Mouse (Mus musculus) cerebellum, postnatal 25 days (tissue): ENCODE results near the gene Nr2f1.

ENCODE experiments used
- DNase-seq, 2 experiments: peaks; one replicate each; pipeline ENCODE4 v3.0.0; 2021; ENCODE audit warnings: mixed read lengths in 2 of 2

Nr2f1 gene

DNA sequence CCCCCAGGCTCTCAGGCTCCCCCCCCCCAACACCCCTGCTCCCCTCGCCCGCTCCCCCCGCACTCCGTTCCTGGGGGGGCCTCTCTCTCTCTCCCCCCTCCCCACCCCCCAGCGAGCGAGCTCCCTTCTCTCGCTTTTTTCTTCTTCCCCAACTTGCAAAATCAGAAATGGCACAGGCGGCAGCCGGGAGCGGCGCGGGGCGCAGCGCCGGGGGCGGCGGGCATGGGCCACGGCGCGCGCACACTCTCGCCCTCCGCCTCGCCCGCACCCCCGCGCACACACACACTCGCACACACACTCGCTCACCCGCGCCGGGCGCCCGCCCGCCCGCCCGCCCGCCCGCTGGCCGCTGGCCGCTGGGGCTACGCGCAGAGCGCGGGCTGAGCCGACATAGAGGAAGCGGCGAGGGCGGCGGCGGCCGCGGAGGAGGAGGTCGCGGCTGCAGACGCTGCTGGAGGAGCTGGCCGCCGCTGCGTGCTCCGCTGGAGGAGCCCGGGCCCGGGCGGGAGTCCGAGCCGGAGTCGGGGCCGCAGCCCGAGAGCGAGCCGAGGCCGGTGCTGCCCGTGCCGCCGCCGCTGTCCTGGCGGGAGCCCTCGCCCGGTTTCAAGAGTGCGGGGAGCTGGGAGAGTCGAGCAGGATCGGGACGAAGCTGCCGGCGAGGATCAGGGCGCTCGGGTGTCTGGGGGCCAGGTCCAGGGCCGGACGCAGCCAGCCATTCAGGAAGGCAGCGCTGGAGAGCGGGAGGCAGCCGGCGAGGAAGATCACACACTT lies 501 bp downstream of the Nr2f1 start:
- DNase-seq, result peak; percentile 82 to 83

DNA sequence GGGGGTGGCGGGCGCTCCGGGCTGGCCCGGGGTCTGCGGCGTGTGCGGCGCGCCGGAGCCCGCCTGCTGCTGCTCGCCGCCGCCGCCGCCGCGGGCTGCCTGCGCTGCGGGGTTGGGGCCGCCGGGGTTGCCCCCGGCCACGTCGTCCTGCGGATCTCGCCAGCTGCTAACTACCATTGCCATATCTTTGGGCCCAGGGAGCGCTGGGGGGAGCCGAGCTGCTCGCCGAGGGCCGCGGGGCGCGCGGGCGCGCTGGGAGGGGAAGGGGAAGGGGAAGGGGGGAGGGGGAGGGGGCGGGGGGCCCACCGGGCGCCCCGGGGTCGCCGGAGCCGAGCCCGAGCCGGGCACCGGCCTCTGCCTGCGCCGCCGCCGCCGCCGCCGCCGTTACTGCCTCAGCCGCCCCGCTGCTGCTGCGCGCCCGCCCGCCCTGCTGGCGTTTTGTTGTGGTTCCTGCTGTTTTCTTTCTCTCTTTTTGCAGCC lies 1.1 kb downstream of the Nr2f1 start:
- DNase-seq, result peak; percentile 73

DNA sequence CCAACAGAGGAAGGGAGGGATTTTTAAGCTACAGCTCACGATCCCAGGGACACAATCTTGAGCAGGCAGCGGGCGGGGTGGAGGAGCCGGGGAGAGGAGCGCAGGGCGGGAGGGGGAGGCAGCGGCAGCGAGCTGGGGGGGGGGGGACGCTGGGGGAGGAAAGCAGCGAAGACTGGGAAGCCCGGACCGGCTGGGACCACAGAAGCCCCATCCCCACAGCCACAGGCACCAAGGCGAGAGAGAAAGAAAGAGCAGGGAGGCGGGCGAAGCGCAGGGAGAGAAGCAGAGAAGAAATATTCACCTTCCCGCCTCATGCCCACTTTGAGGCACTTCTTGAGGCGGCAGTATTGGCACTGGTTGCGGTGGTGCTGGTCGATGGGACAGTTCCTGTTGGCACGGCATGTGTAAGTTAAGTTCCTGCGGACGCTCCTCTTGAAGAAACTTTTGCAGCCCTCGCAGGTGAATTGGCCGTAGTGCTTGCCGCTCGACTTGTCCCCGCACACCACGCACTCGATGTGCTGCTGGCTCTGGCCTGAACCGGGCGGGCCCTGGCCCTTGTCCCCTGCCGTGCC lies 1.7 kb downstream of the Nr2f1 start:
- DNase-seq, result peak; percentile 75

DNA sequence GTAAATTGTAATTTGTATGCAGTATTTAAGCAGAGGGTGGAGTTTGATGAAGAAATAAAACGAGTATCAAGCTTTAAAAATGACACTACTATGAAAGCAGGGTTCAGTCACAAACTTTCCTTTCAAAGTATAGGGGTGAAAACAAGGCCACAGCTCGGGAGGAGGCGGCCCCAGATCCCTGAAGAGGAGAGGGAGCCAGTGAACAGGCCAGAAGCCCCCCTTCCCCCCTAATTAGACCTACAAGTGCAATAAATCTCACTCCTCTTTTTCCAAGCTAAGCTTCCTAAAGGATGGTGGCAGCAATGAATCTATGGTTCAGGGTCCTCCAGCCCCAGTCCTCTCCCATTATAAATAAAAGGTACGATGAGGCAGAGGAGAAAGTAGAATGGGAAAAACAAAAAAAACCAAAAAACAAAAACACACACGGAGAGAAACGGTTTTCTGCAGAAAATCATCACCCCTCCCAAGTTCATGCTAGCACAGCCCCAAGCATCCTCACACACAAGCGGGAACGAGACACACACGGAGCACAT lies 2.2 kb downstream of the Nr2f1 start:
- DNase-seq, result no peak

DNA sequence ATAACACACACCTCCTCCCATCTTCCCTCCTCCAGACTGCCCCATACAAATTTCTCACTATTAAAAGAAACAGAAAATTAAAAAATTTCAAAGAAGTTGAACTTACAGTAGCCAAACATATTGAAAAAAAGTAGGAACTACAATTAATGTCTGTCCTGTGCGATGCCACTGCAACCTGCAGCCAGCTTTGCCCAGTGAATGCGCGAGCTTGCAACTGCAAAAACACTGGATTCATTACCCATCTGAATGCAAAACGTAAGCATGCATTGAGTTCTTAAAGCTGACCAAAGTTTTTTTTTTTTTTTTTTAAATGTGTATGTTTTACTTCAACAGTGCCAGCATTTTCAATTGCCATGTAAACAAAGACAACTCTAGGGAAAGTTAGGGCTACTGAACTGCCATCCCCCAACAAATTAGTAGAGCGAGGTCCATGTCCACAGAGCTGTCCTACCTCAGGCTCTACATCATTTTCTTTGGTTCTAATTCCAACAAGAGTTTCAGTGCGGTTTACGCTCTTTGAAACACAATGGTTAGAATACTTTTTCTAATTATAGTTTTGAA lies 3.2 kb downstream of the Nr2f1 start:
- DNase-seq, result no peak

DNA sequence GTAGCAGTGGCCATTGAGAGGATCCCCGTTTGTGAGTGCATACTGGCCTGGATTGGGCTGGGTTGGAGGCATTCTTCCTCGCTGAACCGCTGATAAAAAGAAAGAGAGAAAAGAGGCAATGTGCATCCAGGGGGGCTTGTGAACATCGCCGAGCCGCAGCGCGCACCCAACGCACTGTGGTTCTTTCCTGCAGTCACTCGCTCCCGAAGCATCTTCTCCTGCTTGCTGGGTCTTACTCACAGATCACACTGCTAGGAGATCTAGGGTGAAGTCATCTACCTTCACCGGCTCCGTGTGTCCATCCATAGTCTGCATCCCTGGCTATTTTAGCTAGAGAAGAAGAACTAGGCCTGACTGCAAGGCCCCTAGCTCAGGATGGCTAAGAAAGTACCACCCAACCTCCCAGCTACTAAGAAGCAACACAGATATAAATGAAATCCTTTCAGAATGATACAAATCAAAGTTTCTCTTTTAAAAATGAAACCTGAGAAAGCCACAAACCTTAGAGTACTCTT lies 3.9 kb downstream of the Nr2f1 start:
- DNase-seq, result no peak

DNA sequence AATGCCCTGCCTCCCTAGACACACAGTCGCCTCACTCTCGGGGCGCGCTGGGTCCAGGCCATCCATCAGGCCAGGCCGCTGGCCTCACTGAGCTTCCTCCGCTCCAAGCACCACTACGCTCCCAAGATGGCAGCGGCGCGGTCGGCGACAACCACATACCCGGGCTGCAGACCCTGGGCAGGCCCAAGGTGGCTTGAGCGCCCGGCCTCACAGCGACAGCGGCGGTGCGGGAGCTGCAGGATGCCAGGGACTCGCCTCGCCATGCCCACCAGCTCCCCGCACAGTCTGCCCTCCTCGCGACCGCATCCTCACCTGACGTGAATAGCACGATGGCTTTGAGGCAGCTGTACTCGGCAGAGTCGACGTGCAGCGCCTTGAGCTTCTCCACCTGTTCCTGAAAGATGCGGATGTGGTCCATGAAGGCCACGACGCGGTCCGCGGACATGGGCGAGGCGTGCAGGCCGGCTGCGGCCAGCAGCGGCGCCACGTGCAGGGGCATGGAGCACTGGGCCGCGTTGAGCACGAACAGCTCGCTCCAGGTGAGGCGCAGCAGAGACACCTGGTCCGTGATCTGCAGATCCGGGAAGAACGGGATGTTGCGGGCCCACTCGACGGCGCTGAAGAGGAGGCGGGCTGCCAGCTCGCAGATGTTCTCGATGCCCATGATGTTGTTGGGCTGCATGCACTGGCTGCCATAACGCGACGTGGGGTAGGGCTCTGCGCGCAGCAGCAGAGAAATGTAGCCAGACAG lies 4.5 kb downstream of the Nr2f1 start:
- peak; percentile 77 to 81 for DNase-seq

DNA sequence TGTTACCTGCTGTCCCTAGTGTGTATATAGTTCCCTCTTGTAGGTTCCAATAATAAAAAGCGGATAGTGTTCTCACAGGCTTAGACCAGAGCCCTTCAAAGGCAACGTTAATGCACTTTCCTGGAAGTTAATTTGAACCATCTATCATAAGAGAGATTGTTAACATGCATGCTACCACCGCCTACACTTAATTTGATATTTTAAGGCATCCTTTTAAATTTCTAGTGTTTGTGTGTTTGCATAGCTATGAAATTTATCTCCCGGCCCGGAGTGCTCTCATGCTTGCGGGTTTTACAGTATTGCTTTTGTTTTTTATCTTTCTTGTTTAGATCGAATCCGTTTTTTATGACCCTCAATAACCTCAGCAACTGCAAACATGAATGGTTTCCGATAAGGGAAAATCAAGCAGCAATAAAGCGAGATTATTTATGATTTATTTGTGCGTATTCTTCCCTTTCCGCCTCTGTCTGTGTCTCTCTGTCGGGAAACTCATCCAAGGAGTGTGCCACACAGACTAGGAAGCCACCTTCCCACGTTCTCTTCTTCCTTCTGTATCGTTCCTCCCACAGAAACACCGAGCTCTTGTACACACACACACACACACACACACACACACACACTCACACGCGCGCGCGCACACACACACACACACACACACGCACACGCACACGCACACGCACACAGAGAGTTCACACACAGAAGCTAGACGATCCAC lies 5.3 kb downstream of the Nr2f1 start:
- DNase-seq, result no peak

DNA sequence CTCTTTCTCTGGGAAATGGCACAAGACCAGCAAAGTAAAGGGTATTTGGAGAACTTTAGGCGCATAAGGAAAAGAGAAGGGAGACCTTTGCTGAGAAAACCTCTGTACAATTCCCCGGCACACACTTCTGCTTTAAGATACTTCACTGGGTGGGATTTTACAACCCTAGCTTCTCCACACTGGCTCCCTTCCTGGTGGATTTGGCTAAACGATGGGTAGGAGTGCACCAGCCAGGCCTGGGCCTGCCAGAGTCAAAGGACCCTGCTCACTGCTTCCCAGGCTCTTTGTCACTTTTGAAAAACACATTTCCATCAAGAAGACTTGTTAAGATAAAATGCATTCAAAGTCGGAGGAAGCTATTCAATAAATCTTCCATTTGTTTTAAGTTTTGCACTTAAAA lies 6.3 kb downstream of the Nr2f1 start:
- no peak for DNase-seq

DNA sequence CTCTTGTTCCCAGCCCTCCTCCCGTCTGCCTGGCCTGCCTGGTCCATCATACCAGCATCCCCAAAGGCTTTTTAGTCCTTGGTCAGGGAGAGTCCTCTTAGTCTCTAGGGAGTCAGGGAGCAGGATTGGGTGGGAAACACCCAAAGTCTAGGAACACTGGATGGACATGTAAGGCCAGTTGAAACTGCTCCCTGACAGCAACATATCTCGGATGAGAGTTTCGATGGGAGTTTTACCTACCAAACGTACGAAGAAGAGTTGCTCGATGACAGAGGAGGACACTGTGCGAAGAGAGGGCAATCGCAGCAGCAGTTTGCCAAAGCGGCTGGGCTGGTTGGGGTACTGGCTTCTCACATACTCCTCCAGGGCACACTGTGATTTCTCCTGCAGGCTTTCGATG lies 10.0 kb downstream of the Nr2f1 start:
- peak in 1 of 2 experiments; percentile 43 for DNase-seq

DNA sequence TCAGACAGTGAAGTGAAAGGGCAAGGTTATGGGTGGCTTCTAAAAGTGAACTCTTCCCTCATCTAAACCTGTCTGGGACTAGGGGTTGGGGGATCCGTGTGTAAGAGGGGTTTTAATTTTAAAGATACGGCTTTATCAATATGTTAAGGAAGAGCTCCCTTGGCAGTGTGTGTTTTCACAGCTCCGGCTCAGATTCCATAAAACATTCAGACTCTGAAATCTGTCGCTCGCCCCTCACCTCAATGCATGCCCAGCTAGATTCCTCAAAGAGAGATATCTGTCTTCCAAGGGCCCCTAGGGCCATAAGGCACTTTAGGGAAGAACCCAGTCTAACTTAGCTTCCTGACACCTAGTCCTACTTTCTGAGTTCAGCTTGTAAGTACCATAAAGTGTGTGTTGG lies 11.7 kb downstream of the Nr2f1 start:
- DNase-seq, result no peak

DNA sequence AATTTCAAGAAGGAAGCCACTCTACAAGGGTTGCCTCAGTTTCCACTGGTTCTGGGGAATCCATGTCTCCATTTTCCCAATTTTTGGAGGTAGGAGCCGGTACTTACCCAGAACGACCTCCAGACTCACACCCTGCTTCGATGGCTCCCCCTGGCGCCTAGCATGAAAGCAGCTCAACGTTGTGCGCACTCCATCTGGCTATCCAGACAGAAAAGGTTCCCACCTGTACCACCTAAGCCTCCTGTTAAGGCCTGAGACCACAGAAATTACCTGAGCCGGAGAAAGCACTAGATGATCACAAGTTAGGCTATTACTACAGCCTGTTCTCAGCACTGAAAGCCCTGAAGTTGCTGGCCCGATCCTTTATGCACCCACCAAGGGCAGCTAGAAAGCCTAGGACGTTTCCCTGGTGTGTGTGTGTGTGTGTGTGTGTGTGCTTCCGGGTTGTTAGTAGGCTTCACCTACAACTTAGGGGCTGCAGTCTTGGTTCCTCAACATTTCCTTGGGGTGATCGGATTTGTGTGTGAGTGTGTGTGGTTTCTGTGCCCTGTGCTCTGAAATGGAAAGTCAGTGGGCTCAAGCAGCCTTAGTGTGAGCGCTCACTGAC lies 13.1 kb downstream of the Nr2f1 start:
- DNase-seq, result peak in 1 of 2 experiments; percentile 66

DNA sequence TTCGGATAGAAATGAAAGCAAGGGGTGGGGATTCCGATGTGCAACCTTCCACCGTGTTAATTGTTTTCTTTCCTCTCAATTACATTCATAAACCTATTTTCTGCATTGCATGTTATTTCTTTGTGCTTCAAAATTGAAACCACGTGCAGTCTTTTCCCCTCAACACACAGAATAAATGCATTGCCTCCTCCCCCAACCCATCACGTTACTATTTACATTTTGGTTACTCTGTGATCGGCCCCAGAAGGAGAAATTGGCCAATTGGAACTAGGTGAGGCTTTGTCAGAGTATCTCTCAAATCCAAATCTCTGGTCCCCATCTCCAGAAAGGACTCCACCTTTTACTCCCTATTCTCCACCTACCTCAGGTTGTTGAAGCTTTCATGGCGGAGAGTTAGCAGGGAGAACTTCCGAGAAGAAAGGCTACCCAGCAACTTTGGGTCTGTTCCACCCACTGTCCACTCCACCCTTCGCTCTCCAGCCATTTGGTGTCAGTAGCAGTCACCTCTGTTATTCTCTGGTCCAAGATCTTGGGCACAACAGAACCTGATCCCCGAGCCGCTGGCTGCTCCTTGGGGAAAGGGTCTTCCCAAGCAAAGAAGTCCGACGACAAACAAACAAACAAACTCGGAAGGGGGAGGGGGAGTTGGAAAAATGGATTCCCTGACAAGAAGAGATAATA lies 14.6 kb downstream of the Nr2f1 start:
- no peak for DNase-seq

DNA sequence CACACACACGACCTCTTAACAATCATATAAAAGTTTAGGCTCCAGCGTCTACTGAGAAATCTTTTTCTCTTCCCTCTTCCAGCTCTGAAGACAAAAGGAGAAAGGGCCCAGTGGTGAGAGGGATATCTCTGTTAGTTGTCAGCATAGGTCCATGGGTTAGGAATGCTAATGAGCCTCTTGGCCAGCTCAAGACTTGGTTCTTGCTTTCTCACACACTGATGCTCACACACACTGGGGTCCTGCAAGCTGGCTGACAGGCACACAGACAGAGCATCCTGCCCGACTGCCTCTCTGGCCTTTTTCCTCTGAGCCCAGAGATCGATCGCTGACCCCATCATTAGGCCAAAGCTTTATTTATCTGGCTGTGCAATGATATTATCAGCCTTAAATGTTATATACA lies 15.6 kb downstream of the Nr2f1 start:
- DNase-seq, result no peak

DNA sequence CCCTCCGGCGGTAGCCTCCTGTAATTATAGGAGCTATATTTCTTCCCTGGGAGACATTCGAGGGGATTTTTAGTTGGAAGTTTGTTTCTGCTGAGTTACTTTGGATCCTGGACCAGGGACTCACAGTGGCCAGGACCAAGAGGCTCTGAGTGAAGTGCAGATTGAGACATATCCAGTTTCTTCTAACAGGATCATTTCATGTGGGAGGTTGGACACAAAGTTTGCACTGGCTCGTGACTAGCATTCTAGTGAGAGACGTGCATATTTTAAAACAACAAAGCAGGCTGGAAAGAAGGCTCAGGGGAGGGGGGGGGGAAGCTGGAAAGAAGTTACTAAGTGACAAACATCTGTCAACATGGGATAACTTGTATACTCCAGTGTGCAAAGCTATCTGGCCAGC lies 16.6 kb downstream of the Nr2f1 start:
- no peak for DNase-seq

DNA sequence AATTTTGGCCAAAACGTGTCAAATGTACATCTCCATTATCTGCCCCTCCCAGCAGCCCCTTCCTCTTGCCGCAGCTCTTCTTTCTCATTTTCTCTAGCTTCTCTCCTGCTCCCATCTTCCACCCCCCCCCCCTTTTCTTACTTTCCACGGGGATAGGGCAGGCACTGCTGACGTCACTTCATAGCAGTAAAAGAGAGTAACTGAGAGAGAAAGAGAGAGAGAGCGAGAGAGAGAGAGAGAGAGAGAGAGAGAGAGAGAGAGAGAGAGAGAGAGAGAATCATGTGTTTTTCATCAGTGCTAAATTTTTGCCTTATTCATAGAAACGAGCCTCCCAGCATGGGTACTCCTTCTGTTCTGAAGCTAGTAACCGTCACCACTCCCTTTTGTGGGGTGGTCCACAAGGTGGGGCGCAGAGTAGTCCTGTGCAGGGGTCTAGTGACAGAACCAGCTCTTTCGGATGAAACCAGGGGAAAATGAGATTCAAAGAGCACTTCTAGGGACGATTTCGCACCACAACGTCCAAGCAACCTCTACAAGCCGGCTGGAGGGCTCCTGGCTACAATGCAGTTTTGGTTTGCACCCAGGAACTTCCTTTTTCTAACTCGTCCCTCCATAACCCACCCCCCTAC lies 17.5 kb downstream of the Nr2f1 start:
- peak in 1 of 2 experiments; percentile 42 for DNase-seq

DNA sequence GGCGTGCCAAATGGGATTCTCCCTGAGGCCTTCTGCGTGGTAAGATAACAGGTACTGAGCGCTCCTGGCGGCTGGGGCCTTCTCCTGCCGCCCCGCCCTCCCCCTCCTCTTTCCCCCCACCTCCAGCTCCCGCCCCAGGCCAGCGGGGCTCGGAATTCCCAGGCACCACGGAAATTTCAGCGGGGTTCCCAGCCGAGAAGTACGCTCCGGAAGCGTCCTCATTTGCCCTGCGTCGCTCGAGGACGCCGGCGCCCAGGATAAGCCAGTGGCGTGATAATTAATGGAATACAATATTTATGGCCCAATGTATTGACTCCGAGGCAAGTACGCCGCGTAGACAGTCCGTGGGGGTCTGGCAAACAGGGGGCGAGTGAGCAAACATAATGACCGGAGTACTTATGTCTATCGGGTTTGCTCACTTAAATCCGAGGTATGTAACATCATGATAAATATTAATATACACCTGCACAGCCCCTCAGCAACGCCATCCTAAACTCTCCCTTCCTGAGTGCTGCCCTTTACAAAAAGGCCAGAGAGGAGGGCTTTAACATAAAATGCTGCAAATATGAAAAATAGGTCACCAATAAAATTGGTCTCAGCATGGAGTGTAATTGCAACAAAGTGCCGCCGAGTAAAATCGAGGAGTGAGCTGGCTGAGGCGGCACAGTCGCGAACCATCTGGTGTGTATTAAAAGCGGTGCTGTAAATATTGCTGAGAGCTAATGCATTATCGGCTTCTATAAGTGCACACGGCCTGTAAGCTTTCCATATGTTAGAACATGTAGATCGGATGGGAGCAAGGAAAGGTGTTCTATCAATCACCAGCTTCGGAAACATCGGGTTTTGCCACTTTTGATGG lies 18.3 kb downstream of the Nr2f1 start:
- DNase-seq, result peak; percentile 62 to 65

DNA sequence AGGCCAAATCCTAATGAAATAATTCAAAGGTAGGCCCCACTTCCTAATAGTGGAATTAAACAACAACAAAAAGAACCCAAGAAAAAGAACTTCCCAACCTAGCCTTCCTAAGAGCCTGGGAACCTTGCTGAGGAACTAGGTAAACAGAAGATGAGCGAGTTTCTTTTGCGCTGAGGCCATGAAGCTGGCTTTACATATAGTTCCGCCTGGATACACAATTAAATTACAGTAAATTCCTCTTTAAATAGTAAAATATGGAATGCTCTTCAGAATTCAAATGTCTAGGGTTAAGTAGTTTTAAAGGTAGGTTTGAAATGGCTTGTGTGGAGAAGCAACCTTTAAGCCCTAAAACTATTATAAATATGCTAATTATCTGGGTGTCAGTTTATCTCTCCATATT lies 19.3 kb downstream of the Nr2f1 start:
- DNase-seq, result no peak

DNA sequence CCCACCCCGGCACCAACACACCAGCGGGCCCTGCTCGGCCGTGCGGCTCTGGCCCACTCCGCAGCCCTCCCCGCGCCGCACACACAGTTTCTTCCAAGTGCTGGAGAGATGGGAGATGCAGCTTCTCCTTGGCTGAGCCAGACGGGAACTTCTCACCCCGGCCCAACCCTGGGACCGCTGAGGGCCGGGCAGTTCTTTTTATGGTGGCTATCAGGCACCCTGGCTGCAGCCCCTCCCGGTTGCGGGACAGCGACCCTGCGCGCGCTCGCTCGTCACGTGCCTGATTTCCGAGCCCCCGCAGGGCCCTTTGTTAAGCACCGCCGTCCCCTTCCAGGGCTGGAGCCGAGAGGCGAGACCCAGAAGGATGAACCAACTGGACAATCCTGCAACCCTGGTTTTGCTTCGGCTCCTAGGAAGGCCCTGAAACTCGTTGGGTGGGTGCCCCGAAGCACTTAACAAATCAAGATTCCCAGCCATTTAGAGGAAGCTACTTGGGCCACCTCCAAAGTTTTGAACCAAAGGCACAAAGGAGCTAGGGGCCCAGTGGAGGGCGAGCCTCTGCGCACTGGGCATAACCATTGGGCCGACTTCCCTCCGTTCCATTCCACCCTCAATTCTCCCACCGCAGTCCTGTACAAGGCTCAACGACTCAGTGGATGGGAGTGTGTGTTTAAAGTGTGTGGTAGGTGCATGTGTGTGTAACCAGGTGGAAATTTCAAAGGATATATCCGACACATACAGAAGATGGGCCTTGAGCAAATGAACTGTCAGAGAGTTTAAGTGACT lies 20.1 kb downstream of the Nr2f1 start:
- DNase-seq, result peak; percentile 59 to 65
